Mouse (Mus musculus): ENCODE results near the gene Ucp2. TPM values are rescaled to one million over a fixed set of nuclear protein-coding genes. Genes with fewer than 3 reads are reported as not detected.

Ucp2 gene
- polyA plus RNA-seq (2012; rRNA removed), result 35.7 and 50.4 TPM in 2 replicates

DNA sequence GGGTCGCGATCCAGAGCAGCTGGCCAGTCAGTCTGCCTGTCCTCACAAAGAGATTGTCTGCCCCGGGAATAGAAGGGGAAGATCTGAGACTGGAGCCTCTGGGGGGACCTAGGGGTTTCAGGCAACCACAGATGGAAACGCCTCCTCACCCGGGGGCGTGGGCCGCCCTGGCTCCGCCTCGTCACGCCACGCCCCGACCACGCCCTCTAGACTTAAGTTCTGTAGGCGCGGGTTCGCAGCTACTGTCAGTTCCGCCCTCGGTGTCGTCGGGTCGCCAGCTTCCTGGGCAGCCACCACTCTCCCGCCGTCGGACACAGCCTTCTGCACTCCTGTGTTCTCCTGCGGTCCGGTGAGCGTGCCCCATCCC is at the start of gene Ucp2:
TSS of gene Ucp2 (plus strand) at position 221 of the 367 bp plus-strand sequence.

DNA sequence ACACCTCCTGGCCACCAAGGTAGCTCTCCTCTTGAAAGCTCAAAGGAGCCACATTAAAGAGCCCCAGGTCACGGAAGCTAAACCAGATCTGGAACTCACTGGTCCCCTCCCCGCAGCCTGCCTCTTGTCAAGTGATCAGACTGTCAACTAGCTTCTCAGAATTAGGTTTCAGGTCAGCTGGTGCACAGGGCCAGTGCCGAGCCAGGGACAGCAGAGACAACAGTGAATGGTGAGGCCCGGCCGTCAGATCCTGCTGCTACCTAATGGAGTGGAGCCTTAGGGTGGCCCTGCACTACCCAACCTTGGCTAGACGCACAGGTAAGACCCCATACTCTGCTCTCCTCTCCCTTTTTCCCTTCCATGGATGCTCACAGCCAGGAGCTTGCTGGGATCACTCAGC is 20.4 kb upstream of the Ucp2 start, which contains the start of gene Ucp3:
TSS of gene Ucp3 (plus strand) at position 214 of the 400 bp plus-strand sequence.

DNA sequence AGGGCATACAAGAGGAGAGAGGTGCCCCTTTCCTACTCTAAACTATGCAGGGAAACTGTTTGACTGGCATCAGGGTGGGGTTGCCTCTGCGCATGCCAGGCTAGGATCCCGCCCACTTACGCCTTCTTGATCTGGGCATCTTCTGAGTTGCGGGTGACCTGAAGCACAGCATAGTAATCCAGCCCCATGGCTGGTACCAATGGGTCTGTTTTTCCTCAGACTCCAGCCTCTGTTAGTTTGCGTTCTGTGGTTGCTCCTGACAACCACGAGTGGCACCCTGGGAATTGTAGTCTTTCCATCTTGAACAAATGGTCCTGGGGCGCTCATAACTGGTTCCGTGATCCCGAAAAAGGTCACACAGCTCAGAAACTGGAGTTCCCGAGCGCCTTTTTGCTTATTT is 21.4 kb downstream of the Ucp2 start, which contains the start of gene Dnajb13:
TSS of gene Dnajb13 (minus strand) at position 388 of the 400 bp plus-strand sequence.

DNA sequence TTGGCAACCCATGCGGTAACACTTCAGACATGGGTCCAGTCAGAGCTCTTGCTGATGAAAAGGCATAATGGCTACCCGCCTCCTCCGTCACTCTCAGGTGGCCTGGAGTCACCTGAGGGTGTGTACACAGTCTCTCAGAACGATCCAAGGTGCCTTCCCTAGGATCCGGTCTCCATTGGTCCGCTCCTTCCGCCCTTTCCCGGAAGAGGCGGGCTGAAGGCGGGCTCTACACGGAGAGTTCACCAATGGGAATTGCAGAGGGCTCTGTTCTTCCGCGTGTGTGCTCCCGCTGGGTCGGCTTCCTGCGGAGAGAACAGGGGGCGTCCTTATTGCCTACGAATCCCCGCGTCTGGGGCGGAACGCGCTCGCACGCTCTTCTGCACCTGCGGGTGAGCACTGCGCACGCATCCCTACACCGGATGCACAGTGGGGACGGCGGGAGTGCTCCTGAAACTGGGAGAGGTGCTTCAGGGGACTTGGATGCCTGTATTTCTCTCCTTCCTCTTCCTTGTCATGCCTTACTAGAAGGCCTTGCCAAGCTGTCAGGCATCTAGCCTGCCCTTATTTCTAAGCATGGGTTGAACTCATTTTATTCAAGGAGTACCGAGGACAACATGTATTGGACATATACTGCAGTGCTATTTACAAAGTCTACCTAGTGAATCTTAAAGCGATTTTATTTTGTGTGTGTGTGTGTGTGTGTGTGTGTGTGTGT is 43.8 kb downstream of the Ucp2 start, which contains the start of gene Coa4:
TSS of gene Coa4 (plus strand) at position 268 of the 715 bp plus-strand sequence.

Other genes starting within 250 kb of the Ucp2 start
- 8.6 and 23.1 TPM in 2 replicates for gene P4ha3, start 207.8 kb upstream of the Ucp2 start, polyA plus RNA-seq (2012; rRNA removed)
- 33.3 and 40.2 TPM in 2 replicates for gene C2cd3, start 121.1 kb upstream of the Ucp2 start, polyA plus RNA-seq (2012; rRNA removed)
- gene Ppme1, start 121.0 kb upstream of the Ucp2 start, polyA plus RNA-seq (2012; rRNA removed), result 147 and 172 TPM in 2 replicates
- 0.04 and 0.07 TPM in 2 replicates for gene Ucp3, start 20.3 kb upstream of the Ucp2 start, polyA plus RNA-seq (2012; rRNA removed)
- gene Dnajb13, start 21.6 kb downstream of the Ucp2 start, polyA plus RNA-seq (2012; rRNA removed), result 4.1 and 4.6 TPM in 2 replicates
- gene Coa4, start 43.7 kb downstream of the Ucp2 start, polyA plus RNA-seq (2012; rRNA removed), result 12.4 and 13.5 TPM in 2 replicates
- 133 and 139 TPM in 2 replicates for gene Rab6a, start 114.1 kb downstream of the Ucp2 start, polyA plus RNA-seq (2012; rRNA removed)
- 42.5 and 44.5 TPM in 2 replicates for gene Mrpl48, start 115.0 kb downstream of the Ucp2 start, polyA plus RNA-seq (2012; rRNA removed)
- gene Plekhb1, start 169.1 kb downstream of the Ucp2 start, polyA plus RNA-seq (2012; rRNA removed), result 5.4 and 9.1 TPM in 2 replicates
- 91.4 and 99.3 TPM in 2 replicates for gene Fam168a, start 213.3 kb downstream of the Ucp2 start, polyA plus RNA-seq (2012; rRNA removed)

All from central nervous system, embryonic 14 days (tissue).